Mouse (Mus musculus): Measurements from ENCODE around the gene Mapkbp1. TPM values are rescaled to one million over a fixed set of nuclear protein-coding genes. Genes with fewer than 3 reads are reported as not detected.

The Mapkbp1 gene
- 7.7 and 11.1 TPM in 2 replicates for total RNA-seq (2017)

GRCm38 (mm10) chr2:119972537-119972879 lies at the start of gene Mapkbp1:
TSS of gene Mapkbp1 (plus strand) at chr2:119972699.
- ATAC-seq (replicated peaks in 1 of 2; ENCODE audit: insufficient read depth in 1 of 2, low FRiP score in 2 of 2, low TSS enrichment in 1 of 2, low read depth in 1 of 2, poor library complexity in 2 of 2, severe bottlenecking in 2 of 2) = no peak

- ATAC-seq (replicated peaks in 1 of 2; ENCODE audit: insufficient read depth in 1 of 2, low FRiP score in 2 of 2, low TSS enrichment in 1 of 2, low read depth in 1 of 2, poor library complexity in 2 of 2, severe bottlenecking in 2 of 2) = peak; percentile 17 to 52; a peak in 1 of 4 replicates
Measured at GRCm38 (mm10) chr2:119970571-119970970, 1.9 kb upstream of the Mapkbp1 start.

GRCm38 (mm10) chr2:119971316-119971715 lies 1.2 kb upstream of the Mapkbp1 start:
- no peak for ATAC-seq (replicated peaks in 1 of 2; ENCODE audit: insufficient read depth in 1 of 2, low FRiP score in 2 of 2, low TSS enrichment in 1 of 2, low read depth in 1 of 2, poor library complexity in 2 of 2, severe bottlenecking in 2 of 2)

GRCm38 (mm10) chr2:119971837-119972536 lies 512 bp upstream of the Mapkbp1 start:
- peak; percentile 98 to 99 for ATAC-seq (replicated peaks in 1 of 2; ENCODE audit: insufficient read depth in 1 of 2, low FRiP score in 2 of 2, low TSS enrichment in 1 of 2, low read depth in 1 of 2, poor library complexity in 2 of 2, severe bottlenecking in 2 of 2)

- ATAC-seq (replicated peaks in 1 of 2; ENCODE audit: insufficient read depth in 1 of 2, low FRiP score in 2 of 2, low TSS enrichment in 1 of 2, low read depth in 1 of 2, poor library complexity in 2 of 2, severe bottlenecking in 2 of 2) = no peak
Measured at GRCm38 (mm10) chr2:119980343-119980986, 8.0 kb downstream of the Mapkbp1 start.

- no peak for ATAC-seq (replicated peaks in 1 of 2; ENCODE audit: insufficient read depth in 1 of 2, low FRiP score in 2 of 2, low TSS enrichment in 1 of 2, low read depth in 1 of 2, poor library complexity in 2 of 2, severe bottlenecking in 2 of 2)
Measured at GRCm38 (mm10) chr2:119981631-119982030, 9.1 kb downstream of the Mapkbp1 start.

GRCm38 (mm10) chr2:119985871-119986270 lies 13.4 kb downstream of the Mapkbp1 start:
- no peak for ATAC-seq (replicated peaks in 1 of 2; ENCODE audit: insufficient read depth in 1 of 2, low FRiP score in 2 of 2, low TSS enrichment in 1 of 2, low read depth in 1 of 2, poor library complexity in 2 of 2, severe bottlenecking in 2 of 2)

- no peak for ATAC-seq (replicated peaks in 1 of 2; ENCODE audit: insufficient read depth in 1 of 2, low FRiP score in 2 of 2, low TSS enrichment in 1 of 2, low read depth in 1 of 2, poor library complexity in 2 of 2, severe bottlenecking in 2 of 2)
Measured at GRCm38 (mm10) chr2:119986369-119986768, 13.9 kb downstream of the Mapkbp1 start.

GRCm38 (mm10) chr2:119987441-119987840 lies 14.9 kb downstream of the Mapkbp1 start:
- no peak for ATAC-seq (replicated peaks in 1 of 2; ENCODE audit: insufficient read depth in 1 of 2, low FRiP score in 2 of 2, low TSS enrichment in 1 of 2, low read depth in 1 of 2, poor library complexity in 2 of 2, severe bottlenecking in 2 of 2)

- ATAC-seq (replicated peaks in 1 of 2; ENCODE audit: insufficient read depth in 1 of 2, low FRiP score in 2 of 2, low TSS enrichment in 1 of 2, low read depth in 1 of 2, poor library complexity in 2 of 2, severe bottlenecking in 2 of 2) = peak in 1 of 2 experiments; percentile 21; a peak in 1 of 4 replicates
Measured at GRCm38 (mm10) chr2:119988952-119989351, 16.5 kb downstream of the Mapkbp1 start.

GRCm38 (mm10) chr2:119990881-119991280 lies 18.4 kb downstream of the Mapkbp1 start:
- no peak for ATAC-seq (replicated peaks in 1 of 2; ENCODE audit: insufficient read depth in 1 of 2, low FRiP score in 2 of 2, low TSS enrichment in 1 of 2, low read depth in 1 of 2, poor library complexity in 2 of 2, severe bottlenecking in 2 of 2)

GRCm38 (mm10) chr2:119992349-119992748 lies 19.9 kb downstream of the Mapkbp1 start:
- ATAC-seq (replicated peaks in 1 of 2; ENCODE audit: insufficient read depth in 1 of 2, low FRiP score in 2 of 2, low TSS enrichment in 1 of 2, low read depth in 1 of 2, poor library complexity in 2 of 2, severe bottlenecking in 2 of 2) = no peak

- no peak for ATAC-seq (replicated peaks in 1 of 2; ENCODE audit: insufficient read depth in 1 of 2, low FRiP score in 2 of 2, low TSS enrichment in 1 of 2, low read depth in 1 of 2, poor library complexity in 2 of 2, severe bottlenecking in 2 of 2)
Measured at GRCm38 (mm10) chr2:119993515-119993914, 21.0 kb downstream of the Mapkbp1 start.

GRCm38 (mm10) chr2:119994839-119995238 lies 22.3 kb downstream of the Mapkbp1 start:
- no peak for ATAC-seq (replicated peaks in 1 of 2; ENCODE audit: insufficient read depth in 1 of 2, low FRiP score in 2 of 2, low TSS enrichment in 1 of 2, low read depth in 1 of 2, poor library complexity in 2 of 2, severe bottlenecking in 2 of 2)

GRCm38 (mm10) chr2:119995391-119996281 lies 23.1 kb downstream of the Mapkbp1 start:
- peak; percentile 76 to 87 for ATAC-seq (replicated peaks in 1 of 2; ENCODE audit: insufficient read depth in 1 of 2, low FRiP score in 2 of 2, low TSS enrichment in 1 of 2, low read depth in 1 of 2, poor library complexity in 2 of 2, severe bottlenecking in 2 of 2)

- ATAC-seq (replicated peaks in 1 of 2; ENCODE audit: insufficient read depth in 1 of 2, low FRiP score in 2 of 2, low TSS enrichment in 1 of 2, low read depth in 1 of 2, poor library complexity in 2 of 2, severe bottlenecking in 2 of 2) = no peak
Measured at GRCm38 (mm10) chr2:119997354-119997753, 24.9 kb downstream of the Mapkbp1 start.

- no peak for ATAC-seq (replicated peaks in 1 of 2; ENCODE audit: insufficient read depth in 1 of 2, low FRiP score in 2 of 2, low TSS enrichment in 1 of 2, low read depth in 1 of 2, poor library complexity in 2 of 2, severe bottlenecking in 2 of 2)
Measured at GRCm38 (mm10) chr2:119999731-120000130, 27.2 kb downstream of the Mapkbp1 start.
